Mouse (Mus musculus): ENCODE results near the gene Wdr11.

DNA sequence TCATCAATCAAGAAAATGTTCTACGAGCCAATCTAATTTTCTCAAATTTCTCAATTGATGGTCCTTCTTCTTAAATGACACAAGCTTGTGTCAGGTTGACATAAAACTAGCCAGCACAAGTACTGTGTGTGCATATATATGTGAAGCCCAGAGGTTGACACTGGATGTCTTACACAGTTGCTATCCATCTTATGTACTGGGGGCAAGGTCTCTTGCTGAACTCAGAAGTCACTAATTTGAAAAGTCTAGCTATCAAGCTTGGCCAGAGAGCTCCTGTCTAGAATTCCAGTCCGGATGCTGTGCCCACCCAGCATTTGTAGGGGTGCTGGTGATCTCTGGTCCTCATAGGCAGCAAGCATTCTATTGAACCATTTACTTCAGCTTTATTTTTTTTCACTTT, 5.5 kb downstream of the Wdr11 start:
- TF ChIP-seq CTCF (IDR thresholded peaks at IDR 0.05; ENCODE audit: low read depth) (no peak), EP300 (IDR thresholded peaks at IDR 0.05; ENCODE audit: low read depth) (no peak)

All from liver, embryonic 14.5 days (tissue).